Mouse (Mus musculus): ENCODE data around the gene Wdr53. TPM values are rescaled to one million over a fixed set of nuclear protein-coding genes. Genes with fewer than 3 reads are reported as not detected.
"Not testable (repeated sequence)": the region's sequence is repeated elsewhere in the genome, so short reads cannot be mapped to it uniquely, and the experiment has no call there.

Wdr53 gene
- polyA plus RNA-seq, 1 experiment from 2014 or later: 17.1 TPM

- no peak overlapping the region for H3K4me2 ChIP-seq (replicated peaks)
- no peak overlapping the region for H3K27ac ChIP-seq
- no peak for ATAC-seq (ENCODE audit: low FRiP score)
- no peak overlapping the region for H3K9ac ChIP-seq
- H3K9me3 ChIP-seq (replicated peaks): 0 out of 2 replicates have a peak, but pooled peaks cover 4% of the 10 kb centered on the region
- peaks cover 42% of the 10 kb centered on the region for H3K36me3 ChIP-seq
- H3K4me3 ChIP-seq: no peak overlapping the region
- no peaks in the 10 kb centered on the region for H3K27me3 ChIP-seq
- H3K4me1 ChIP-seq: peaks cover 22% of the 10 kb centered on the region
Measured at GRCm38 (mm10) chr16:32282608-32283007, 35.6 kb downstream of the Wdr53 start.

GRCm38 (mm10) chr16:32291821-32292220, 44.8 kb downstream of the Wdr53 start:
- Histone ChIP-seq H3K27me3 (no peaks in the 10 kb centered on the region), H3K4me2 (replicated peaks) (no peak overlapping the region), H3K9me3 (replicated peaks) (no peaks in the 10 kb centered on the region), H3K36me3 (peaks cover 46% of the 10 kb centered on the region), H3K4me1 (no peaks in the 10 kb centered on the region), H3K4me3 (no peak overlapping the region), H3K27ac (no peak overlapping the region), H3K9ac (no peak overlapping the region)
- ATAC-seq (ENCODE audit: low FRiP score): no peak
- WGBS: 92% methylated on average over 4 of the region's 4 CpGs

GRCm38 (mm10) chr16:32299617-32300016, 52.6 kb downstream of the Wdr53 start:
- WGBS: 98% methylated on average over 4 of the region's 4 CpGs
- H3K9ac ChIP-seq; H3K27me3 ChIP-seq; H3K4me3 ChIP-seq; H3K4me2 ChIP-seq (replicated peaks); H3K9me3 ChIP-seq (replicated peaks); ATAC-seq (ENCODE audit: low FRiP score); H3K27ac ChIP-seq; H3K4me1 ChIP-seq: not testable (repeated sequence)
- H3K36me3 ChIP-seq: peaks cover 44% of the 10 kb centered on the region

GRCm38 (mm10) chr16:32303046-32303445, 56.0 kb downstream of the Wdr53 start:
- no peak for ATAC-seq (ENCODE audit: low FRiP score)
- H3K36me3 ChIP-seq: peaks cover 21% of the 10 kb centered on the region
- no peaks in the 10 kb centered on the region for H3K27me3 ChIP-seq
- no peaks in the 10 kb centered on the region for H3K9me3 ChIP-seq (replicated peaks)
- H3K27ac ChIP-seq: no peak overlapping the region; the same call in 1 of the 2 replicates
- 42% methylated on average over 1 of the region's 1 CpGs for WGBS
- no peak overlapping the region for H3K4me3 ChIP-seq
- H3K4me1 ChIP-seq: no peaks in the 10 kb centered on the region
- H3K9ac ChIP-seq: no peak overlapping the region
- no peak overlapping the region for H3K4me2 ChIP-seq (replicated peaks)

- peaks cover 13% of the 10 kb centered on the region for H3K36me3 ChIP-seq
- no peak overlapping the region for H3K9ac ChIP-seq
- no peaks in the 10 kb centered on the region for H3K4me1 ChIP-seq
- H3K27ac ChIP-seq: no peak overlapping the region
- H3K27me3 ChIP-seq: no peaks in the 10 kb centered on the region
- no peaks in the 10 kb centered on the region for H3K9me3 ChIP-seq (replicated peaks)
- no peak overlapping the region for H3K4me3 ChIP-seq
- H3K4me2 ChIP-seq (replicated peaks): no peak overlapping the region
- no peak for ATAC-seq (ENCODE audit: low FRiP score)
- WGBS: 92% methylated on average over 7 of the region's 7 CpGs
Measured at GRCm38 (mm10) chr16:32303886-32304285, 56.9 kb downstream of the Wdr53 start.

MicroRNAs encoded within 50 kb of the gene (microRNA counts, 519-probe panel; counts per million panel counts)
- 470 counts per million, percentile 58 among the panel's probes with 10 or more counts for microRNA mmu-miR-1946a

Small RNA genes lying within 50 kb of the gene (microRNA-seq; reads per million reads assigned to microRNA genes)
- not detected for gene Mir1946a

Other genes starting within 250 kb of the Wdr53 start
- gene Senp5, start 243.9 kb upstream of the Wdr53 start, polyA plus RNA-seq (2016; fragmentation: Nextera tagmentation; extraction: Ambion mirVana): 27.3 and 27.5 TPM in 2 replicates
- 48.5 and 50.3 TPM in 2 replicates for gene Pak2, start 167.9 kb upstream of the Wdr53 start, polyA plus RNA-seq (2016; fragmentation: Nextera tagmentation; extraction: Ambion mirVana)
- 124 and 135 TPM in 2 replicates for gene Pigx, start 147.5 kb upstream of the Wdr53 start, polyA plus RNA-seq (2016; fragmentation: Nextera tagmentation; extraction: Ambion mirVana)
- 39.6 and 41.9 TPM in 2 replicates for gene Cep19, start 147.4 kb upstream of the Wdr53 start, polyA plus RNA-seq (2016; fragmentation: Nextera tagmentation; extraction: Ambion mirVana)
- gene Nrros, start 81.6 kb upstream of the Wdr53 start, polyA plus RNA-seq (2016; fragmentation: Nextera tagmentation; extraction: Ambion mirVana): 9.8 and 10.1 TPM in 2 replicates
- 0.26 TPM in 1 of 2 replicates, not detected in the other for gene Bex6, start 67.4 kb upstream of the Wdr53 start, polyA plus RNA-seq (2016; fragmentation: Nextera tagmentation; extraction: Ambion mirVana)
- 26.1 and 28.4 TPM in 2 replicates for gene Fbxo45, start 69 bp upstream of the Wdr53 start, polyA plus RNA-seq (2016; fragmentation: Nextera tagmentation; extraction: Ambion mirVana)
- 0.14 TPM in 1 of 2 replicates, not detected in the other for gene Smco1, start 24.2 kb downstream of the Wdr53 start, polyA plus RNA-seq (2016; fragmentation: Nextera tagmentation; extraction: Ambion mirVana)
- 32.7 and 33.9 TPM in 2 replicates for gene Rnf168, start 30.2 kb downstream of the Wdr53 start, polyA plus RNA-seq (2016; fragmentation: Nextera tagmentation; extraction: Ambion mirVana)
- 31.6 and 34.0 TPM in 2 replicates for gene Ubxn7, start 85.0 kb downstream of the Wdr53 start, polyA plus RNA-seq (2016; fragmentation: Nextera tagmentation; extraction: Ambion mirVana)
- gene Tm4sf19, start 153.3 kb downstream of the Wdr53 start, polyA plus RNA-seq (2016; fragmentation: Nextera tagmentation; extraction: Ambion mirVana): not detected in 2 replicates
- gene Tctex1d2, start 172.5 kb downstream of the Wdr53 start, polyA plus RNA-seq (2016; fragmentation: Nextera tagmentation; extraction: Ambion mirVana): 27.6 and 29.8 TPM in 2 replicates
- 47.5 and 48.6 TPM in 2 replicates for gene Pcyt1a, start 183.7 kb downstream of the Wdr53 start, polyA plus RNA-seq (2016; fragmentation: Nextera tagmentation; extraction: Ambion mirVana)
- 0.09 and 0.14 TPM in 2 replicates for gene Slc51a, start 240.7 kb downstream of the Wdr53 start, polyA plus RNA-seq (2016; fragmentation: Nextera tagmentation; extraction: Ambion mirVana)
- gene Zdhhc19, start 249.0 kb downstream of the Wdr53 start, polyA plus RNA-seq (2016; fragmentation: Nextera tagmentation; extraction: Ambion mirVana): not detected in 2 replicates